Mouse (Mus musculus): ENCODE results near the gene Mthfd1. TPM values are rescaled to one million over a fixed set of nuclear protein-coding genes. Genes with fewer than 3 reads are reported as not detected.

Mthfd1 gene
- polyA plus RNA-seq, 1 experiment: 6.1 TPM

DNA sequence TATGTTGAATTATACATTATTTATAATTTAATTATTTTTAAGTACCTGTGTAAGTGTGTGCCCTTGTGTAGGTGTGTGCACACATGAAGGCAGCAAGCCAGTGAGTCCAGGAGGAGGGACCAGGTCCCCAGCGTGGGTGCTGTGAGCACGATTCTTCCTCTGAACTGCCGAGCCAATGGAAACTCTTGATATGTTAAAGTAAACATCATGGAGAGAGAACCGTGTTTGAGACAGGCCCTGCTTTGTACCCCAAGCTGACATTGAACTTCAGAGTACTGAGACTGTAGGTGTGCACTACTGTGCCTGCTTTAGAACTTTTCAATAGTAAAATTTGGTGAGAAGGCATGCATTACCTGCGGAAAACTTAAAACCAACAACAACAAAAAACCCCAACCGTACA, 16.4 kb downstream of the Mthfd1 start:
- TF ChIP-seq CTCF (IDR thresholded peaks at IDR 0.05; ENCODE audit: control insufficient read depth, insufficient read depth, insufficient replicate concordance, low read depth, low read length): no peak
- TF ChIP-seq POLR2A (IDR thresholded peaks at IDR 0.05; ENCODE audit: control insufficient read depth, low read depth, low read length): no peak
- no peak overlapping the region for H3K27ac ChIP-seq (ENCODE audit: control insufficient read depth, insufficient read depth, low read depth, low read length)
- H3K27me3 ChIP-seq (ENCODE audit: control insufficient read depth, insufficient read depth, low read length): no peaks in the 10 kb centered on the region
- no peak overlapping the region; the same call in 1 of the 2 replicates for H3K4me3 ChIP-seq (ENCODE audit: control insufficient read depth, low read depth, low read length)
- H3K36me3 ChIP-seq (ENCODE audit: control insufficient read depth, insufficient read depth, low read length): no peaks in the 10 kb centered on the region
- no peaks in the 10 kb centered on the region for H3K4me1 ChIP-seq (ENCODE audit: control insufficient read depth, insufficient read depth, low read length)

DNA sequence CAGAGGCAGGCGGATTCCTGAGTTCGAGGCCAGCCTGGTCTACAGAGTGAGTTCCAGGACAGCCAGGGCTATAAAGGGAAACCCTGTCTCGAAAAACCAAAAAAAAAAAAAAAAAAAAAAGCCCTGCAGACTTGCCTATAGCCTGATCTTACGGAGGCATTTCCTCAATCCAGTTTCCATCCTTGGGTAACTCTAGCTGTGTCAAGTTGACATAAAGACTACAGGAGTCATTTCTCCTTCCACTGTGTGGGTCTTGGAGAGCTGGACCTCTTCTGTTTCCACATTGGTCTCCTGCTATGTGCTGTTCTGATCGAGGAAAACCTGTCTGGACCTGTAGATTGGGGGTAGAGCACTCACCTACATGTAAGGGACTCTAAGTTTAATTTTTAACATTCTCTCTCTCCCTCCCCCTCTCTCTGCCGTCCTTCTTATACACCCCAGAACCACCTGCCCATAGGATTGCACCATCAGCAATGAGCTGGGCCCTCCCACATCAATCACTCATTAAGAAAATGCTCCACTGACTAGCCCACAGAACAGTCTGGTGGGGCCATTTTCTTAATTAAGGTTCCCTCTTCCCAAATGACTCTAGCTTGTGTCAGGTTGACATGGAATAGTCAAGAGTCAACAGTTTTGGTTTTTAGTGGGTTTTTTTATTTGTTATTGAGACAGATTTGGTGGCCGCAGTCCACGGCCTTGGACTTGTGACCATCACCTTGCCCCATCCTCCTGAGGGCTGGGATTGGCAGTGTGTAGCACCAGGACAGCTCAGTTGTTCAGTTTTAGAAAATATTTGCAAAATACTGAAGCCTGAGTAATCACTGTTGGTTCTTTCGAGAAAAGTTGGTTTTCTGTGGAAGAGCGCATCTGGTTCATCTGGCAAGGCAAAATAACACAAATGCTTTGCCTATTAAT, 17.8 kb downstream of the Mthfd1 start:
- Histone ChIP-seq H3K27me3 (ENCODE audit: control insufficient read depth, insufficient read depth, low read length) (no peaks in the 10 kb centered on the region), H3K4me3 (ENCODE audit: control insufficient read depth, low read depth, low read length) (no peak overlapping the region), H3K36me3 (ENCODE audit: control insufficient read depth, insufficient read depth, low read length) (no peaks in the 10 kb centered on the region), H3K27ac (ENCODE audit: control insufficient read depth, insufficient read depth, low read depth, low read length) (no peak overlapping the region), H3K4me1 (ENCODE audit: control insufficient read depth, insufficient read depth, low read length) (peaks cover 2% of the 10 kb centered on the region; the same call in 1 of the 2 replicates)
- no peak for TF ChIP-seq CTCF (IDR thresholded peaks at IDR 0.05; ENCODE audit: control insufficient read depth, insufficient read depth, insufficient replicate concordance, low read depth, low read length)

DNA sequence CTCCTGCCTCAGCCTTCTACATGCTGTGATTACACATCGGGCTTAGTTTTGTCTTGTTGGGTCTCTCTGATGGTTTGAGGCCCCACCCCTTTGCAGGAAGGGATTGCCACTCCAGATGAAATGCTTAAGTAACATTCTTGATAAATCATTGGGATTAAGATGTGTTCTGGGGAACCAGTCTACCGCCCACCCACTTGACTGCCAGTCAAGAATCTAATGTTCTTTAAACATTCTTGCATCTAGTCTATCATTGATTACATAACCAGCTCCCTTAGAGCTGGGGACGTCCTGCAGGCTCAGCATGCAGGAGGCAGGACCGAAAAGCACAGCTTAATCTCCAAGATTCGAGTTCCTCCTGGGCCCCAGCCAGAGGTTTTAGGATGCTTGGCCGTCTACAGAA, 23.1 kb downstream of the Mthfd1 start:
- Histone ChIP-seq H3K36me3 (ENCODE audit: control insufficient read depth, insufficient read depth, low read length) (no peaks in the 10 kb centered on the region), H3K27ac (ENCODE audit: control insufficient read depth, insufficient read depth, low read depth, low read length) (no peak overlapping the region), H3K4me1 (ENCODE audit: control insufficient read depth, insufficient read depth, low read length) (peaks cover 2% of the 10 kb centered on the region; the same call in 1 of the 2 replicates), H3K4me3 (ENCODE audit: control insufficient read depth, low read depth, low read length) (no peak overlapping the region), H3K27me3 (ENCODE audit: control insufficient read depth, insufficient read depth, low read length) (no peaks in the 10 kb centered on the region)
- TF ChIP-seq POLR2A (IDR thresholded peaks at IDR 0.05; ENCODE audit: control insufficient read depth, low read depth, low read length) (no peak), CTCF (IDR thresholded peaks at IDR 0.05; ENCODE audit: control insufficient read depth, insufficient read depth, insufficient replicate concordance, low read depth, low read length) (no peak)

DNA sequence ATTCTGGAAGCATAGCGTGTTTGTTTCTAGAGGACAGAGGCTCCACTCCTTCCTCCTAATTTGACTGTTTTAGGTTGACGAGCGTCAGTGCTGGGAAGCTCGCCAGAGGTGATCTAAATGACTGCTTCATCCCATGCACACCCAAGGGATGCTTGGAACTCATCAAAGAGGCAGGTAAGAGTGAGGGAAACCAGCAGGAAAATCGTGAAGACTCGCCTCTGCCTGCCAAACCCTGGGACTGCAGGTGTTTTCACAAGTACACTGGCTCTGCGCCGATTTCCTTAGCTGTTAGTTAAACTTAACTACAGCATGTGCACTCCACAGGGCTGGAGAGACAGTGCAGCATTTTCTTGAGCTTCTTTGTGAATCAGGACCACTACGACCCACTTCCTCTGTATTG, 25.5 kb downstream of the Mthfd1 start:
- no peak overlapping the region for H3K4me3 ChIP-seq (ENCODE audit: control insufficient read depth, low read depth, low read length)
- TF ChIP-seq POLR2A (IDR thresholded peaks at IDR 0.05; ENCODE audit: control insufficient read depth, low read depth, low read length) (no peak), CTCF (IDR thresholded peaks at IDR 0.05; ENCODE audit: control insufficient read depth, insufficient read depth, insufficient replicate concordance, low read depth, low read length) (no peak)
- H3K36me3 ChIP-seq (ENCODE audit: control insufficient read depth, insufficient read depth, low read length): no peaks in the 10 kb centered on the region
- no peak overlapping the region for H3K27ac ChIP-seq (ENCODE audit: control insufficient read depth, insufficient read depth, low read depth, low read length)
- peaks cover 2% of the 10 kb centered on the region; the same call in 1 of the 2 replicates for H3K4me1 ChIP-seq (ENCODE audit: control insufficient read depth, insufficient read depth, low read length)
- H3K27me3 ChIP-seq (ENCODE audit: control insufficient read depth, insufficient read depth, low read length): no peaks in the 10 kb centered on the region

DNA sequence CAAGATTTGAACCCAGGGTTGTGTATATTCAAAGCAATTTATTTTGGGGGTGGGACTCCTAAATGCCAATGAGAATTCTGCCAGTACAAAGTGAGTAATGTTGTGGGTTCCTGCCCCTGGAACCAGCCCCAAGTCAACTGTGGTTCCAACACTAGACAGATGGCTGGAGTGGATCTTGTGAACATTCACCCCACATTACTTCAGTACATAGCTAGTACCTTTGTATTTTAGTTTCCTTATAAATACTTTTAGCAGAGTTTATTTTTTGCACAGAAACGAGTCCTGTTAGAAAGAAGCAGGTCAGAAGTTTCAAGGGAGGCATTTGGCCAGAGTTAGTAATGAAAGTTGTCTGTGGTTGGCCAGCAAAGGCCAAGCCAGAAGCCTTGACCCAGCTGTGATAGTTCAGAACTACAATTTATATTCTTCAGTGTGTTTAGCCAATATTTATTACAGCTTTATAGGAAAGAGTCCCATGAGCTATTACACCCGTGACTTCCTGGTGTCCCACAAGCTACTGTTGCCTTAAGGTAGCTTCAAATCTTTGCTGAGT, 26.1 kb downstream of the Mthfd1 start:
- Histone ChIP-seq H3K4me3 (ENCODE audit: control insufficient read depth, low read depth, low read length) (no peak overlapping the region), H3K4me1 (ENCODE audit: control insufficient read depth, insufficient read depth, low read length) (peaks cover 2% of the 10 kb centered on the region; the same call in 1 of the 2 replicates), H3K36me3 (ENCODE audit: control insufficient read depth, insufficient read depth, low read length) (no peaks in the 10 kb centered on the region), H3K27me3 (ENCODE audit: control insufficient read depth, insufficient read depth, low read length) (no peaks in the 10 kb centered on the region), H3K27ac (ENCODE audit: control insufficient read depth, insufficient read depth, low read depth, low read length) (no peak overlapping the region)
- TF ChIP-seq CTCF (IDR thresholded peaks at IDR 0.05; ENCODE audit: control insufficient read depth, insufficient read depth, insufficient replicate concordance, low read depth, low read length) (no peak), POLR2A (IDR thresholded peaks at IDR 0.05; ENCODE audit: control insufficient read depth, low read depth, low read length) (no peak)

DNA sequence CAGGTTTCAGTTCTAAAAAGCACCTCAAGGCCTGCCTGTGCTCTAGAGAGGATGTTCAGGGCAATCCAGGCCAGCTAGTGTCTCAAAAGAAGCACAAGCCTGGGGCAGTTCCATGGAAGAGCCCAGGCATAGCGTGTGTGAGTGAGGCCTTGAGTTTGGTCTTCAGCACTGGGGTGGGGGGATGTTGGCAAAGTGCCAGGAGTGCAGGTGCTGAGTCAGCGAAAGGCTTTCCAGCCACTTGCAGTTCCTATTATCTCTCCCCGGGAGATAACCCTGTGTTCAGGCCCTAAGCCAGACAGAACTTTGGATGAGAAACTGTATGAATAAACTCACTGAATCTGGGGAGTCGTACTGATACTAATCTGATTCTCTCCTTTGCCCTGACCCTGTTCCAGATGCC, 27.0 kb downstream of the Mthfd1 start:
- Histone ChIP-seq H3K4me3 (ENCODE audit: control insufficient read depth, low read depth, low read length) (no peak overlapping the region), H3K27ac (ENCODE audit: control insufficient read depth, insufficient read depth, low read depth, low read length) (no peak overlapping the region), H3K27me3 (ENCODE audit: control insufficient read depth, insufficient read depth, low read length) (no peaks in the 10 kb centered on the region), H3K36me3 (ENCODE audit: control insufficient read depth, insufficient read depth, low read length) (no peaks in the 10 kb centered on the region), H3K4me1 (ENCODE audit: control insufficient read depth, insufficient read depth, low read length) (no peaks in the 10 kb centered on the region)
- TF ChIP-seq POLR2A (IDR thresholded peaks at IDR 0.05; ENCODE audit: control insufficient read depth, low read depth, low read length) (no peak), CTCF (IDR thresholded peaks at IDR 0.05; ENCODE audit: control insufficient read depth, insufficient read depth, insufficient replicate concordance, low read depth, low read length) (no peak)

DNA sequence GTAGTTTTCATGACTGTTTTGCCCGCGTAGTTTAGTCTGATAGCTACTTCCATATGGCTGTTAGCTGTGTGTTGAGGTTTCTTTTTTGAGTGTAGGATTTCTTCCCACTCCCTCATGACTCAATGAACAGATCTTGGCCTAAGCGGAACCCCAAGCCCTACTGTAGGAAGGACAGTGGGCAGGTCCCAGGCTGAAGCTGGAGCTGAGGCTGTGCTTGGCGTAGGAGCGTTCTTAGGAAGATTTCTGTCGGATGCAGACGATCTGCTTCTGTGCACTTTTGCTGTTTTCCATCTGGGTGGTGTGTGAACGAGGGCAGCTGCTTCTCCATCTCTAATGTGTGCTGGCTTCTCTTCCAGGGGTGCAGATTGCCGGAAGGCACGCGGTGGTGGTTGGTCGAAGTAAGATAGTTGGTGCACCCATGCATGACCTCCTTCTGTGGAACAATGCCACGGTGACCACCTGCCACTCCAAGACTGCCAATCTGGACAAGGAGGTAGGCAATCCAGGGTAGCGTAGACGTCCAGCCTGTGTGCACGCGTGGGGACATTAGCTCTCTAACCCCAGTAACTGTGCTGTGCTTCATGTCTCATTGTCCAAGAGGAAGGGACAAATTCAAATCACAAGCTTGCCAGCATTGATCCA, 27.6 kb downstream of the Mthfd1 start:
- no peak for TF ChIP-seq POLR2A (IDR thresholded peaks at IDR 0.05; ENCODE audit: control insufficient read depth, low read depth, low read length)
- TF ChIP-seq CTCF (IDR thresholded peaks at IDR 0.05; ENCODE audit: control insufficient read depth, insufficient read depth, insufficient replicate concordance, low read depth, low read length): no peak
- H3K27ac ChIP-seq (ENCODE audit: control insufficient read depth, insufficient read depth, low read depth, low read length): no peak overlapping the region
- no peaks in the 10 kb centered on the region for H3K27me3 ChIP-seq (ENCODE audit: control insufficient read depth, insufficient read depth, low read length)
- H3K36me3 ChIP-seq (ENCODE audit: control insufficient read depth, insufficient read depth, low read length): no peaks in the 10 kb centered on the region
- H3K4me3 ChIP-seq (ENCODE audit: control insufficient read depth, low read depth, low read length): no peak overlapping the region
- H3K4me1 ChIP-seq (ENCODE audit: control insufficient read depth, insufficient read depth, low read length): no peaks in the 10 kb centered on the region

Data from testis, adult 2 months (tissue).